Mouse (Mus musculus) liver, adult 2 months (tissue): Measurements from ENCODE around the gene Trappc6a.

Source experiments
- CTCF ChIP-seq: fragments of 200-500 bp; IDR thresholded peaks from 2 replicates; pipeline ENCODE4 v1.5.1; 2011; ENCODE audit warnings: low read depth, low read length, control low read depth
- POLR2A ChIP-seq: fragments of 200-500 bp; IDR thresholded peaks from 2 replicates; pipeline ENCODE4 v1.6.1; 2011; ENCODE audit warnings: low read length, control low read depth; ENCODE audit not compliant: insufficient read depth; ENCODE audit errors: extremely low read depth

- no peak for TF ChIP-seq CTCF
- TF ChIP-seq POLR2A = no peak
Observed at GRCm38 (mm10) chr7:19557982-19558900, 50.0 kb downstream of the Trappc6a start.
